ENCODE assay signal across 9 mouse cellular contexts in the genomic region with DNA sequence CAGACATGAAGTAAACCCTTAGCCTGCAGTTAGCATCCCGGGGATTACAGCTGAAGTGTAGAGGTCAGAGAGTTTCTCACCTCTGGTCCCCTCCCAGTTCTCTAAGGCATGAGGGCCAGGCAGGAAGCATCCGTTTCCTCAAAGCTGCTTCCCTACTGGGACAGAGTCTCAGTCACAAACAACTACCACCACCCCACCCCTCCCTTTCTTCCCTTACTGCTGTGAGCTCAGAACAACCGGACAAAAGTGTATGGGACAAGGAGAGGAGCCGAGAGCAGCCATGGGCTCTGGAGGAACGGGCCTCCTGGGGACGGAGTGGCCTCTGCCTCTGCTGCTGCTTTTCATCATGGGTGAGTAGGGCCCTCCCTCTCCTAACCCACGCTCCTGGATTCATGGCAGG. TPM values are rescaled to one million over a fixed set of nuclear protein-coding genes. Genes with fewer than 3 reads are reported as not detected.
A peak's percentile ranks its signal among the peaks of the same experiment; 100 is the strongest.
DNase-seq lines count a peak whose midpoint lies in the region; ATAC-seq lines count a peak whose summit lies in the region.
"Had no signal": no experiment of that assay in that cellular context is flagged by ENCODE, and none has a peak within 500 bp of the region (broad histone marks: within the 10 kb centered on the region; RNA-seq: fewer than 3 reads in every experiment).

A gene (plus strand): TSS at position 96 of the 400 bp plus-strand sequence.

- peaks cover 9% of the 10 kb centered on the region; the same call in 1 of the 2 replicates for H3K4me1 ChIP-seq in brown adipose tissue, adult 24 weeks (ENCODE audit: control insufficient read depth, insufficient read depth, insufficient read length, low read length)
- H3K4me1 ChIP-seq in limb, embryonic 15.5 days: no peaks in the 10 kb centered on the region

- no peak within 1 kb of the TSS for H3K9ac ChIP-seq in limb, embryonic 15.5 days

- intact Hi-C loops in heart, postnatal 36 days (cut with DNase I): loop anchor here (1.0 to 5.0 kb wide), 2 partner anchors 35 to 128 kb away; a partner anchor contains a TSS

- peak within 1 kb of the TSS; percentile 100 for H3K27ac ChIP-seq in brown adipose tissue, adult 24 weeks (replicated peaks; ENCODE audit: low read depth, low read length)
- H3K27ac ChIP-seq in limb, embryonic 15.5 days: peak within 1 kb of the TSS; percentile 22; the same call in 1 of the 2 replicates

- ATAC-seq in limb, embryonic 15.5 days (ENCODE audit: insufficient number of reproducible peaks, low FRiP score, low TSS enrichment, low read depth): no peak
- no peak for ATAC-seq in frontal cortex, adult (ENCODE audit: low TSS enrichment)

- 0 out of 2 replicates have a peak, but pooled peaks cover 10% of the 10 kb centered on the region for H3K27me3 ChIP-seq in limb, embryonic 15.5 days

- H3K36me3 ChIP-seq in limb, embryonic 15.5 days: no peaks in the 10 kb centered on the region

- H3K4me2 ChIP-seq in limb, embryonic 15.5 days: no peak within 1 kb of the TSS

- 17% methylated on average over 7 of the region's 7 CpGs for WGBS in limb, embryonic 15.5 days

- peak; percentile 92 for DNase-seq in R1 (ENCODE audit: low read depth, low spot score)
- peak in 1 of 2 experiments; percentile 37 for DNase-seq in heart, postnatal 36 days
- DNase-seq in frontal cortex, adult 2 months (ENCODE audit: extremely low spot score in 1 of 2, low spot score in 1 of 2): no peak
- no peak for DNase-seq in spleen, postnatal 36 days (ENCODE audit: low spot score in 2 of 2)
- DNase-seq in right cerebral cortex, adult 2 months (ENCODE audit: low spot score in 2 of 2): no peak

- no peaks in the 10 kb centered on the region for H3K9me3 ChIP-seq in limb, embryonic 15.5 days

- peak within 1 kb of the TSS; percentile 75 for H3K4me3 ChIP-seq in brown adipose tissue, adult 24 weeks (ENCODE audit: insufficient read depth, low read depth, low read length)
- peak within 1 kb of the TSS; percentile 9; the same call in 1 of the 2 replicates for H3K4me3 ChIP-seq in limb, embryonic 15.5 days

RNA-seq across cellular contexts. Expression of the gene that starts here (rescaled TPM):
- 5.8 and 9.8 TPM in 2 replicates for polyA plus RNA-seq in brown adipose tissue, adult 24 weeks (2012; ENCODE audit: insufficient read depth, insufficient read length, missing spikeins)
- 10 to 100 TPM; 29.6 to 38.7 TPM for total RNA-seq in heart, postnatal 36 days (2021)
- polyA plus RNA-seq in limb, embryonic 15.5 days (2015; fragmentation: Nextera tagmentation; extraction: Ambion mirVana): 10.7 and 14.3 TPM in 2 replicates
- 5.6 and 5.8 TPM in 2 replicates for polyA plus RNA-seq in frontal cortex, adult 2 months (2012; rRNA removed)
- total RNA-seq: neutrophil, adult 5-6 weeks had no signal
